Mouse (Mus musculus): ENCODE data around the gene Ermp1. TPM values are rescaled to one million over a fixed set of nuclear protein-coding genes. Genes with fewer than 3 reads are reported as not detected.

The Ermp1 gene
- polyA plus RNA-seq, 1 experiment from 2014 or later, result 11.7 TPM

DNA sequence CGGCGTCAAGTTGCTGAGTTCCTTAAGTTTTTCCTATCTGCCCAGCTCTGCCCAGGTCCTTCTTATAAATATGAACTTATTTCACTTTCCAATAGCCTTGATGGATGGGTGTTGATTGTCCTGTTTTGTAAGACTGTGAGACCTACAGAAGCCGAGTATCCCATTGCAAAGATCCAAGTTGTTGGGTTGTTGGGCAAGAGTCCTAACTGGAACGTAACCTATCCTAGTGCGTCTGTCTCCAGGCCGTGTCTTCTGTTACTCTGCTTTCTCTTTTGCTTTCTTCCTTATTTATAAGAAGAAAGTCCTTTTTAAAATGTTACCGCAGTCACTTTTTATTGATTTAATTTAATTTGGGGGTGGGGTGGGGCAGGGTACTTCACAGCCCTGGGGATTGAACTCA lies 26.7 kb upstream of the Ermp1 start:
- Histone ChIP-seq H3K4me2 (no peak overlapping the region), H3K27ac (replicated peaks) (no peak overlapping the region), H3K36me3 (no peaks in the 10 kb centered on the region), H3K9me3 (replicated peaks) (no peaks in the 10 kb centered on the region), H3K4me1 (no peaks in the 10 kb centered on the region), H3K9ac (replicated peaks) (no peak overlapping the region), H3K27me3 (replicated peaks) (no peaks in the 10 kb centered on the region), H3K4me3 (replicated peaks) (no peak overlapping the region)
- WGBS, result 95% methylated on average over 7 of the region's 7 CpGs
- no peak for ATAC-seq (ENCODE audit: low FRiP score)

DNA sequence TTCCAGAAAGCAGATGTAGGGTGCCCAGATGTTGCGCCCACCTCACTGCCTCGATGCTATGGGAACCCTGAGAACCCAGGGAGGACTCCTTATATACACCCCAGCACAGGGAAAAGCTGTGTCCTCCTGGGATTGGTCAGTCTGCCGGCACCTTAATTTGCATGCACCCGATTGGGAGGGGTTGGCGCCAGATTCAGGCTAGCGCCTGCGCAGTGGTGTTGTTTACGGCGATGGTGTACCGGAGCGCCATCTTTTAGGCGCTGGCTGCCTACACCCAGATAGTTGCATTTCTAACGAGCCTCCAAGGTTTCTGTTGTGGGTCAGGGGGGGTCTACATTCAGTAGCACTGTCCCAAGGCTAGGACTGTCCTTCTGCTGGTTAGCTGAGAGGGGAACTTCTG lies 24.4 kb upstream of the Ermp1 start:
- H3K27me3 ChIP-seq (replicated peaks), result no peaks in the 10 kb centered on the region
- H3K4me3 ChIP-seq (replicated peaks), result no peak overlapping the region
- no peak overlapping the region for H3K4me2 ChIP-seq
- H3K4me1 ChIP-seq, result no peaks in the 10 kb centered on the region
- no peak overlapping the region for H3K27ac ChIP-seq (replicated peaks)
- no peak overlapping the region for H3K9ac ChIP-seq (replicated peaks)
- WGBS, result 95% methylated on average over 13 of the region's 13 CpGs
- no peaks in the 10 kb centered on the region for H3K9me3 ChIP-seq (replicated peaks)
- no peak for ATAC-seq (ENCODE audit: low FRiP score)
- H3K36me3 ChIP-seq, result no peaks in the 10 kb centered on the region

DNA sequence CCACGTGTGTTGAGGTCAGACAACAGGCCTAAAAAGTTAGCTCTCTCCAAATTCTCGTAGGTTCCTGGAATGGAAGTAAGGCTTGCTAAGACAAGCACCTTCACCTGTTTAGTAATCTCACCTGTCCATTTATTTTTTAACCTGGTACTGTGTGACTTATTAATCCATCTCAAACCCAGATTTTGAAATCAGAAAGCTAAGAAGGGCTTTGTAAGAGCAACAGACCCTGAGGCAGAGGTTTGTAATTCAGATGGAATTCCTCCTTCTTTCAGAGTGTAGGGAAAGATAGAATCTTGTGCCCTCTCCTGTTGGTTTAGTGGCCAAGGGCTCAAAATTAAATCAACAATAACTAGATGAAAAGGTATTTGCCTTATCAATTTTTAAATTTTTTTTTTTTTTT lies 22.9 kb upstream of the Ermp1 start:
- no peak overlapping the region for H3K27ac ChIP-seq (replicated peaks)
- 82% methylated on average over 2 of the region's 2 CpGs for WGBS
- ATAC-seq (ENCODE audit: low FRiP score), result no peak
- no peaks in the 10 kb centered on the region for H3K4me1 ChIP-seq
- H3K36me3 ChIP-seq, result no peaks in the 10 kb centered on the region
- no peaks in the 10 kb centered on the region for H3K27me3 ChIP-seq (replicated peaks)
- H3K9me3 ChIP-seq (replicated peaks), result no peaks in the 10 kb centered on the region
- no peak overlapping the region for H3K4me3 ChIP-seq (replicated peaks)
- H3K9ac ChIP-seq (replicated peaks), result no peak overlapping the region
- no peak overlapping the region for H3K4me2 ChIP-seq

DNA sequence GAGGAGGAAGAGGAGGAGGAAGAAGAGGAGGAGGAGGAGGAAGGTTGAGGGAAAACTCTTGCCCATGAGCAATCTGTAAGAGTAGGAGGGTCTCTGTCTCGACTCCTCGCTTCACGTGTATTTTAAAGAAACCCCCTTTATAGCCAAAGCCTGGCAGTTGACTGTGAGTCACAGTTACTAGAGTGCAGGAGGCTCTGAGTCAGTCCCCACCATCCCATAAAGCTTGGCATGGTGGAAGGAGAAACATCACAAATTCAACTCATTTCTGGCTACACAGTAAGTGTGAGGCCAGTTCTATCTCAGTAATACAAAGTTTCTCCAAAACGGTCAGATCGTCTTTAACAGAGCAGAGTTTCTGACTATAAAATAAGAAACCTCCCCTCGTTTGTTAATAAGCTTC lies 22.0 kb upstream of the Ermp1 start:
- H3K36me3 ChIP-seq, result no peaks in the 10 kb centered on the region
- H3K27me3 ChIP-seq (replicated peaks), result no peaks in the 10 kb centered on the region
- H3K9me3 ChIP-seq (replicated peaks), result no peaks in the 10 kb centered on the region
- no peak overlapping the region for H3K4me3 ChIP-seq (replicated peaks)
- ATAC-seq (ENCODE audit: low FRiP score), result no peak
- no peak overlapping the region for H3K9ac ChIP-seq (replicated peaks)
- H3K4me1 ChIP-seq, result no peaks in the 10 kb centered on the region
- no peak overlapping the region for H3K4me2 ChIP-seq
- no peak overlapping the region for H3K27ac ChIP-seq (replicated peaks)
- WGBS, result 88% methylated on average over 6 of the region's 6 CpGs

DNA sequence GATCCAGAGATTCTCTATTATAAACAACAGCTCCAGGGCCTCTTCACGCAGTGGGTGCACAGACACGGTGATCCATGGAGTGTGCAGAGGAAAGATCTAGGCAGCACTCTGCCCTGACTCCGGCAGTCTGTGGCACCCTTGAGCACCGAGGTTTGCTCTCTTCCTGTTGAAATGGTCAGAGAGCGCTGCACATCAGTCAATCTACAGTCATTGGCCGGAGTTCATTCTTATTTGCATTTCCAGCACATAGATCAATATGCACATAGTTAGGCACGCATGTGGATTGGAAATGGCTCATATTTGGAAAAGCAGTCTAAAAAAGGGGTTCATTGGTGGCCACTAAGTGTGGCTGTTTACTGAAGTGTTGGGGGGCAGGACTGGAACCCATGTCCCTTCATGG lies 19.9 kb upstream of the Ermp1 start:
- H3K4me3 ChIP-seq (replicated peaks), result no peak overlapping the region
- no peak overlapping the region for H3K9ac ChIP-seq (replicated peaks)
- ATAC-seq (ENCODE audit: low FRiP score), result no peak
- WGBS, result 92% methylated on average over 7 of the region's 7 CpGs
- no peaks in the 10 kb centered on the region for H3K36me3 ChIP-seq
- H3K4me1 ChIP-seq, result no peaks in the 10 kb centered on the region
- H3K27me3 ChIP-seq (replicated peaks), result no peaks in the 10 kb centered on the region
- H3K4me2 ChIP-seq, result no peak overlapping the region
- H3K9me3 ChIP-seq (replicated peaks), result no peaks in the 10 kb centered on the region
- H3K27ac ChIP-seq (replicated peaks), result no peak overlapping the region

DNA sequence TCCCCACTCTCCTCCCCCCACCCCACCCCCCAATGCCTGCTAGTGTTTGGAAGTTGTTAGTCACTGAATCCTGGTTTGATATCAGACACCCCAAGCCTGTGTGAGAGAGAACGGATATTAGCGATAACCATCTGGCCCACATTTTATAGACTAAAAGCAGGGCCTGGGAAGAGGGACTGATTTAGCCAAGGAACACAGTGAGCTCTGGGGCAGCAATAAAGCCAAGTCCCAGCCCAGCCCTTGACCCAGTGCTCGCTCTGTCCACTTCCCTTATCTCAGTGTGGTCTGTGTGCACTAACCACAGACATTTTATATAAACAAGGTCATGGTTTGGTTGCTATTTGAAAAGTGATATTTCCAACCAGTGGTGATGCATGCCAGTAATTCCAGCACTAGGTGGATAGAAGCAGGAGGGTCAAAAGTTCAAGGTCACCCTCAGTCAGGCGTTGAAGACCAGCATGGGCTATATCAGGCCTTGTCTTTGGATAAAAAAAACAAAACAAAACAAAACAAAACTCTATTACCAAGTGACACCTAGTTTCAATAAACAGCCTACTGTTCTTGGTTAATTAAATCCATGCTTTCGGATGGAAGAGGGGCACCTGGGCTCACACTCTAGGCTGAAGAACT lies 18.9 kb upstream of the Ermp1 start:
- Histone ChIP-seq H3K9me3 (replicated peaks) (no peaks in the 10 kb centered on the region), H3K36me3 (no peaks in the 10 kb centered on the region), H3K27me3 (replicated peaks) (no peaks in the 10 kb centered on the region), H3K4me2 (no peak overlapping the region), H3K4me3 (replicated peaks) (no peak overlapping the region), H3K9ac (replicated peaks) (no peak overlapping the region), H3K27ac (replicated peaks) (no peak overlapping the region), H3K4me1 (no peaks in the 10 kb centered on the region)
- 90% methylated on average over 5 of the region's 5 CpGs for WGBS
- no peak for ATAC-seq (ENCODE audit: low FRiP score)

DNA sequence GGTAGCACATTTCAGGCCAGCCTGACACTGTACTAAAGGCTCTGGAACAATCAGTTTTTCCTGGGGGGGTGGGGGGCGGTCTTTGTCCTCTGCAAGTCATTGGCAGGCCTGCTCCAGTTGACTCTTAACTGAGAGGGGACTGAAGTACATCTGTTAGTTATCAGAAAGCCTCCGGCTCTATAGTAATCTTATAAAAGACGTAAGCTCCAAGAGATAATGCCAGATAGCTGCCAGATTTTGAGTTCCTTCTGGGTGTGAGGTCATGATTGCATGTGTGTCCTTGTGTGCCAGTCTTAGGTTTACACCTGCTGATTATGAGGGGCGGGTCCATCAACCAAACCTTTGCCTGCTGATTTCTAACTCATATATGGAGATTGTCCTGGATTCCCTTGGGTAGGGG lies 17.9 kb upstream of the Ermp1 start:
- no peak overlapping the region for H3K4me2 ChIP-seq
- no peaks in the 10 kb centered on the region for H3K36me3 ChIP-seq
- no peak overlapping the region for H3K4me3 ChIP-seq (replicated peaks)
- WGBS, result 87% methylated on average over 4 of the region's 4 CpGs
- H3K4me1 ChIP-seq, result no peaks in the 10 kb centered on the region
- no peaks in the 10 kb centered on the region for H3K27me3 ChIP-seq (replicated peaks)
- no peaks in the 10 kb centered on the region for H3K9me3 ChIP-seq (replicated peaks)
- H3K9ac ChIP-seq (replicated peaks), result no peak overlapping the region
- no peak for ATAC-seq (ENCODE audit: low FRiP score)
- no peak overlapping the region for H3K27ac ChIP-seq (replicated peaks)

DNA sequence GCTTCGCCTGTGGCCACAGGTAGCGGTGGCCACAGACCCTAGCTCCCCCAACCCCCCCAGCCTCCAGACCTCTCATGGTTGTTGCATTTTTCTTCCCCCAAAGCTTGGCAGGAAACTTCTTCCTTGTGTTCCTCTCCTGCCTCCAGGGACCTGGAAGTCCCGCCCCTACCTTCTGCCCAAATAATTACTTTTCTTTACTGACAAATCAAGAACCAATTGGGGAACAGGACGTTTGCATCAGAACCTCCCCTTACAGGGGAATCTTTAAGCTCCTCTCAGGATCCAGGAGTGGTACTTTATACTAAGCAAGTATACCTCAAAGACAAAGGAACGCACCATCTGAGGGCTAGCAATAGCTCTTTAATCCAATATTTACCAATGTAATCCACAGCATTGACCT lies 16.7 kb upstream of the Ermp1 start:
- Histone ChIP-seq H3K4me3 (replicated peaks) (no peak overlapping the region), H3K4me1 (no peaks in the 10 kb centered on the region), H3K4me2 (no peak overlapping the region), H3K27ac (replicated peaks) (no peak overlapping the region), H3K9me3 (replicated peaks) (no peaks in the 10 kb centered on the region), H3K9ac (replicated peaks) (no peak overlapping the region), H3K36me3 (no peaks in the 10 kb centered on the region), H3K27me3 (replicated peaks) (no peaks in the 10 kb centered on the region)
- 81% methylated on average over 5 of the region's 5 CpGs for WGBS
- ATAC-seq (ENCODE audit: low FRiP score), result no peak

DNA sequence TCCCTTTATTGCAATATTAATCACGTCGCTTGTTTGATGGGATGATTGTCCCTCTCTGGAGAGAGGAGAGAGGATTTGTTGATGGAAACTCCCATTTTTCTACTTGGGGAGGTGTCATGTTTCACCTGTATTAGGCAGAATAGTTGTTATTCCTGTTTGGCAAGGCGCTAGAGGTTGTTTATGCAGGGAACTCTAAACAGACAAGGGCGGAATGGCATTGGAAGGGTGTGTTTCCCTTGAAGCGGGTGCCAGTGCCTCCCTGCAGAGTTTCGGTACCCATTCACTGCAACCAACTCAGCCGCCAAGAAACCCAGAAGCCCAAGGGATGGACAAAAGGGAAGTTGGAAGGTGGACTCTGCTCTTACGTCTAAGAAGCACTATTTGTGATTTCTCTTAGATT lies 15.6 kb upstream of the Ermp1 start:
- 78% methylated on average over 8 of the region's 8 CpGs for WGBS
- Histone ChIP-seq H3K27ac (replicated peaks) (no peak overlapping the region), H3K4me2 (no peak overlapping the region), H3K9ac (replicated peaks) (no peak overlapping the region), H3K4me1 (no peaks in the 10 kb centered on the region), H3K4me3 (replicated peaks) (no peak overlapping the region), H3K9me3 (replicated peaks) (no peaks in the 10 kb centered on the region), H3K27me3 (replicated peaks) (no peaks in the 10 kb centered on the region), H3K36me3 (no peaks in the 10 kb centered on the region)
- ATAC-seq (ENCODE audit: low FRiP score), result no peak

DNA sequence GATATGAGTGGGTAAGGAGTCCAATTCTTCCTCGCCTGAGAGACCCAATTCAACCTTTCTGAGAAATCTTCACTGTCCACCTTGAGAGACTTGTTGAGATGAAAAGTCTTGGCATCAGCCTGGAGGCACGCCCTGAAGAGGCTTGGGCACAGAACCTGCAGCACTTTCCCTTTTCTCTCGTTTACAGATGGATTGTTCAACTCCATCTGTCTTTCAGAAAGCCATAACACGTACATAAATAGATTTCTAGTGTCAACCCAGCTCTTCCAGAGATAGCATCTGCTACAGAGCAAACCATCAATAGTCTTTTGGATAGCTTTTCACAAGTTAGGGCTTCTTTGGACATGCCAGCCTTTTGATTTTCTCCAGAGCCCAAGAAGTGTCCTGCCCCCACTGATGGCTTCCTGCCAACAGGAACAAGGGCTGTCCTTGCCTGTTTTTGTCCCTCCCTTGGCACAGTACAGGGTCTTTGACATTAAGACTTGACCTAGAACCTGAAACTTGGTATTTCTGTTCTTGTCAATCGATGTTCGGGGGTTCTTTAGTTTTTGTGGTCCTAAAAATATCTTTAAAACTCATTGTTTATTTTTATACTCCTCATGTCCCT lies 13.9 kb upstream of the Ermp1 start:
- Histone ChIP-seq H3K27me3 (replicated peaks) (no peaks in the 10 kb centered on the region), H3K4me1 (no peaks in the 10 kb centered on the region), H3K4me2 (no peak overlapping the region), H3K4me3 (replicated peaks) (no peak overlapping the region), H3K9me3 (replicated peaks) (no peaks in the 10 kb centered on the region), H3K9ac (replicated peaks) (no peak overlapping the region), H3K36me3 (no peaks in the 10 kb centered on the region), H3K27ac (replicated peaks) (no peak overlapping the region)
- 84% methylated on average over 6 of the region's 6 CpGs for WGBS
- ATAC-seq (ENCODE audit: low FRiP score), result no peak

DNA sequence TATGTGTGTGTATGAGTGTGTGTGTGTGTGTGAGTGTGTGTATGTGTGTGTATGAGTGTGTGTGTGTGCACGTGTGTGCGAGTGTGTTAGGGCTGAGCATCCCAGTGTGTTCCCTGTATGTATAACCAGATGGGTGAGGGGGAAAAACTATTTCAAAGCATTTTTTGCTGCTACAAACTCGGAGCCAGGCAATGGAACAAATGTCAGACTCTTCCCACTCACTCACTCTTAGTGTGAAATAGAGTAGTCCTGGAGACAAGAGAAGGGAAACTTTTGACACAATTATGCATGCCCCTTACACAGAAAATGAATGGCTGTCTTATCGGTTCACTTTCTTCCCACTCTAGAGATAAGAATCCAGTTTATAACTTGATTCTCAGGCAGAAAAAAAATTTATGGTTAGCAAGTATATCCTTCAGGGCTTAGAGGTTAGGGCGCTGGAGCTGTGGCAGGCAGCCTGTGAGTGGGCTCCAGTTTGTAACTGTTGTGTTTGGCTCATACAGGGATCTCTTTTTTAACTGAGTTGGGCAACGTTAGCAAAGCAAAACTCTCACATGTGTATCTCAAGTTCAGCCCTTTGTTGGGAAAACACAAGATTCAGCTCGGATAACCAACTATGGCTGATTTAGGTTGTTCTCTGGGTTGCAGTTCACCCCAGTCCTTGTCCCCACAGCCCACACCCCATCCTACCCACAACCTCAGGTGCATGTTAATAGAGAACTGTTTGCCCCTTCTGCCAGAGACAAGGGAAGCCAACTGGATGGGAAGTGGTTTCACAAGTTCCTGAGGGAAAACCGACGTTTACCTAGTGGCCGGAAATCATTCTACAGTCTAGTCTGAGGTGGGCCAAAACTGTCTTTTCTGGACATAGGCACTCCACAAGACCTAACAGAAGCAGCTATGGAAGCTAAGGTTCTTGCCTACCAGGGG lies 12.9 kb upstream of the Ermp1 start:
- Histone ChIP-seq H3K4me1 (no peaks in the 10 kb centered on the region), H3K27ac (replicated peaks) (no peak overlapping the region), H3K36me3 (no peaks in the 10 kb centered on the region), H3K9ac (replicated peaks) (no peak overlapping the region), H3K9me3 (replicated peaks) (no peaks in the 10 kb centered on the region), H3K4me3 (replicated peaks) (no peak overlapping the region), H3K27me3 (replicated peaks) (no peaks in the 10 kb centered on the region), H3K4me2 (no peak overlapping the region)
- no peak for ATAC-seq (ENCODE audit: low FRiP score)
- WGBS, result 86% methylated on average over 10 of the region's 10 CpGs

DNA sequence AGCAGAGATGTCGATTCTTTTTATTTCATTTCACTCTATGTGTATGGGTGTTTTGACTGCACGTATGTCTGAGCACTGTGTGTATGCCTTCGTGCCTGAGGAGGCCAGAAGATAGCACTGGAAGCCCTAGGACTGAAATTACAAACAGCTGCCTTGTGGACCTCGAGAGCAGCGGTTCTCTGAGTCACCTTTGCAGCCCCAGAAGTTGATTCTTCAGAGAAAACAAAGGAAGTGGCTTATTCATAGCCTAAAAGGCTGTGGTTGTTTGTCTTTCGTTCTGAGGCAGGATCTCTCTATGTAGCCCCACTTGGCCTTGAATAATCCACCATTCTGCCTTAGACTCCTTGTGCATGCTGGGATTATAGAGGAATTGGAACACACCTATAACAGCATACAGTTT lies 11.5 kb upstream of the Ermp1 start:
- Histone ChIP-seq H3K27me3 (replicated peaks) (no peaks in the 10 kb centered on the region), H3K9me3 (replicated peaks) (no peaks in the 10 kb centered on the region), H3K4me2 (no peak overlapping the region), H3K4me3 (replicated peaks) (no peak overlapping the region), H3K36me3 (no peaks in the 10 kb centered on the region), H3K9ac (replicated peaks) (no peak overlapping the region), H3K27ac (replicated peaks) (no peak overlapping the region), H3K4me1 (no peaks in the 10 kb centered on the region)
- ATAC-seq (ENCODE audit: low FRiP score), result no peak
- 56% methylated on average over 6 of the region's 6 CpGs for WGBS
